Mouse (Mus musculus): ENCODE results near the gene Olfr492.

Gene Olfr492

DNA sequence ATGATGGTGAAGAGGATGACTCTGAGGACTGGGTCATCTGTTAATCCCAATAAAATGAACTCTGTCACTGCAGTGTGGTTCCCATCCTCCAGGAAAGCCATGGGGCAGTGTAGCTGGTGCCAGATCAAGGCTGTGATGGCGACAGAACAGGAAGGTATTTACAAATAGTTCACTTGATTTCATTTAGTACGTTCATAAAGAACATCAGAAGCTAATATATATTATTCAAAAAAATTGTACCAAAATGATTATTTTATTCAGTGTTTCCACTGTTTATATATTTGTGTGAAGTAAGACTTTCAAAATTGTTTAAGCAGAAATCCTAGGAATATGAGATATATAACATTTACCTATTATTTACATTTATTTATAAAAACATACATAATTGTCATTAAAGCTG, at the start of gene Olfr492:
Olfr492 (minus strand) TSS at position 101 of the 400 bp plus-strand sequence.
- in situ Hi-C loops (cut with MboI) = no loop called here

DNA sequence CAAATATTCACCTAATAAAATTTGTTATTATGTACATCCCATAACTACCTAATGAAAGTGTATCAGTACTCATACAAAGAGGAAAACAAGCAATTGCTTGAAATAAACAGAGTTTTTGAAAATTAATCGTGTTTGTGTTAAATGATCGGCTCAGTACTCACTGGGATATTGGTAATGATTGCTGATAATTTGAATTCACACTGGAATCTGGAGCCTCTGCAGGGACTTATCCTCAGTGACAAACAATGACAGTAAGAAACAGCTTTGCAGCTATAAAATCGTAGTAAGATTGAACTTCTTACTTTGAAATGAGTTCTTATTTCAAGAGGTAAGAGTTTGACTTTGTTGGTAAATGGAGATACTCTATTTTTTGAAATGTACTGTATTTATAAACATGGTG, 41.6 kb upstream of the Olfr492 start, which contains the start of gene Olfr494:
Olfr494 (plus strand) TSS at position 301 of the 400 bp plus-strand sequence.
- in situ Hi-C loops (cut with MboI) = no loop called here

DNA sequence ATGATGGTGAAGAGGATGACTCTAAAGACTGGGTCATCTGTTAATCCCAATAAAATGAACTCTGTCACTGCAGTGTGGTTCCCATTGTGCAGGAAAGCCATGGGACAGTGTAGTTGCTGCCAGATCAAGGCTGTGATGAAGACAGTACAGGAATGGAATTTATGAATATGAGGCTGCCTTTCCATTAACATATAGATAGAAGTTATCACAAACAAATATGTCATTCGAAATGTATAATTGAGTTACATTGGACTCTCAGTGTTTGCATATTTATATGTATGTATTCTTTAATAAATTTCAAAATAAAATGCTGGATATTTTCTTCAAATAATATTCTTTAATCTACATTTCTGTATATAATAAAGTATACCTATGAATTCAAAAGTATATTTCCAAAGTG, 23.4 kb upstream of the Olfr492 start, which contains the start of gene Olfr493:
Olfr493 (minus strand) TSS at position 101 of the 400 bp plus-strand sequence.
- in situ Hi-C loops (cut with MboI) = no loop called here

DNA sequence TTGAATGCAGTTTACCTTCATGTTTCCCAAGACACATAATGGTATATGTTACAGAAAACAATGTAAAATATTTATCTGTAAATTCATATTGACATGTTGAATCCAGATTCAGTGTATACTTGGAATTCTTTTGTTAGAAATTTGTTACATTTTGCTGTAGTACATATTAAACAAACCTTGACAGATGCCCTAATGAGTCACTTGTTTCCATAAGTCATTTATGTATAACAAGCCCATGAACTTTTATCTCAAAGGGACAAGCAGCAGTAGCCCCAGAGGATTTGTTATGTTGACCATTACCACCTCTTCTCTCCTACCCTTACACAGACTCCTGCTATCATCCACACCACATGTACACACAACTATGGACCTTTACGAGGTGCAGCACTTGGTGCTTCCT, 10.3 kb downstream of the Olfr492 start, which contains the start of gene Olfr491:
Olfr491 (plus strand) TSS at position 301 of the 400 bp plus-strand sequence.
- in situ Hi-C loops (cut with MboI) = no loop called here

DNA sequence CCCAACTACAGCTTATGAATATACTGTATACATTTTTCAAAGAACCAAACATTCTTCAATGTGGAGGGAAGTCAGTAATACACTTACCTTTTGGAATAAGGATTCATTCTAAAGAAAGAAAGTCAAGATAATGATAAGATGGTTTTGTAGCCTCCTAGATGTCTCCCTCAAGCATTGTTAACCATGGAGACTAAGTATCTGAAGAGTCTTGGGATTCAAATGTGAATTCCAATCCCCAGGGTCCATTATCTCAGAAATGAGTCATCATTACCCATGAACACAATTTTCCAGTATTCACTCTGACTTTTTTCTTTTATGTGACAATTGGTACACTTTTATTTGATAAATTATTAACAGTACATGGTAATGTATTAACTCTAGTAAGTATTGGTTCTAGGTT, 34.6 kb downstream of the Olfr492 start, which contains the start of gene Olfr490:
Olfr490 (minus strand) TSS at position 101 of the 400 bp plus-strand sequence.
- in situ Hi-C loops (cut with MboI) = no loop called here
